Mouse (Mus musculus): Measurements from ENCODE around the gene Bcas2. TPM values are rescaled to one million over a fixed set of nuclear protein-coding genes. Genes with fewer than 3 reads are reported as not detected.
A peak's percentile ranks its signal among the peaks of the same experiment; 100 is the strongest.
"Not testable (repeated sequence)": the region's sequence is repeated elsewhere in the genome, so short reads cannot be mapped to it uniquely, and the experiment has no call there.

Gene Bcas2
- total RNA-seq, 1 experiment from 2014 or later: 219 TPM

- not testable (repeated sequence) for ATAC-seq (replicated peaks in 1 of 2; ENCODE audit: insufficient read depth in 1 of 2, low FRiP score in 2 of 2, low TSS enrichment in 1 of 2, low read depth in 1 of 2, poor library complexity in 2 of 2, severe bottlenecking in 2 of 2)
Measured at GRCm38 (mm10) chr3:103201105-103201504, 29.6 kb downstream of the Bcas2 start.

GRCm38 (mm10) chr3:103203554-103203953 is 32.1 kb downstream of the Bcas2 start:
- no peak for ATAC-seq (replicated peaks in 1 of 2; ENCODE audit: insufficient read depth in 1 of 2, low FRiP score in 2 of 2, low TSS enrichment in 1 of 2, low read depth in 1 of 2, poor library complexity in 2 of 2, severe bottlenecking in 2 of 2)

GRCm38 (mm10) chr3:103204445-103204844 is 33.0 kb downstream of the Bcas2 start:
- no peak for ATAC-seq (replicated peaks in 1 of 2; ENCODE audit: insufficient read depth in 1 of 2, low FRiP score in 2 of 2, low TSS enrichment in 1 of 2, low read depth in 1 of 2, poor library complexity in 2 of 2, severe bottlenecking in 2 of 2)

GRCm38 (mm10) chr3:103206393-103206792 is 34.9 kb downstream of the Bcas2 start:
- ATAC-seq (replicated peaks in 1 of 2; ENCODE audit: insufficient read depth in 1 of 2, low FRiP score in 2 of 2, low TSS enrichment in 1 of 2, low read depth in 1 of 2, poor library complexity in 2 of 2, severe bottlenecking in 2 of 2): peak; percentile 94 to 96

GRCm38 (mm10) chr3:103207749-103208148 is 36.3 kb downstream of the Bcas2 start:
- no peak for ATAC-seq (replicated peaks in 1 of 2; ENCODE audit: insufficient read depth in 1 of 2, low FRiP score in 2 of 2, low TSS enrichment in 1 of 2, low read depth in 1 of 2, poor library complexity in 2 of 2, severe bottlenecking in 2 of 2)

- no peak for ATAC-seq (replicated peaks in 1 of 2; ENCODE audit: insufficient read depth in 1 of 2, low FRiP score in 2 of 2, low TSS enrichment in 1 of 2, low read depth in 1 of 2, poor library complexity in 2 of 2, severe bottlenecking in 2 of 2)
Measured at GRCm38 (mm10) chr3:103208237-103208636, 36.8 kb downstream of the Bcas2 start.

GRCm38 (mm10) chr3:103211101-103211500 is 39.6 kb downstream of the Bcas2 start:
- no peak for ATAC-seq (replicated peaks in 1 of 2; ENCODE audit: insufficient read depth in 1 of 2, low FRiP score in 2 of 2, low TSS enrichment in 1 of 2, low read depth in 1 of 2, poor library complexity in 2 of 2, severe bottlenecking in 2 of 2)

- no peak for ATAC-seq (replicated peaks in 1 of 2; ENCODE audit: insufficient read depth in 1 of 2, low FRiP score in 2 of 2, low TSS enrichment in 1 of 2, low read depth in 1 of 2, poor library complexity in 2 of 2, severe bottlenecking in 2 of 2)
Measured at GRCm38 (mm10) chr3:103212142-103212541, 40.7 kb downstream of the Bcas2 start.

- no peak for ATAC-seq (replicated peaks in 1 of 2; ENCODE audit: insufficient read depth in 1 of 2, low FRiP score in 2 of 2, low TSS enrichment in 1 of 2, low read depth in 1 of 2, poor library complexity in 2 of 2, severe bottlenecking in 2 of 2)
Measured at GRCm38 (mm10) chr3:103213537-103213936, 42.1 kb downstream of the Bcas2 start.

- no peak for ATAC-seq (replicated peaks in 1 of 2; ENCODE audit: insufficient read depth in 1 of 2, low FRiP score in 2 of 2, low TSS enrichment in 1 of 2, low read depth in 1 of 2, poor library complexity in 2 of 2, severe bottlenecking in 2 of 2)
Measured at GRCm38 (mm10) chr3:103214593-103215285, 43.3 kb downstream of the Bcas2 start.

- not testable (repeated sequence) for ATAC-seq (replicated peaks in 1 of 2; ENCODE audit: insufficient read depth in 1 of 2, low FRiP score in 2 of 2, low TSS enrichment in 1 of 2, low read depth in 1 of 2, poor library complexity in 2 of 2, severe bottlenecking in 2 of 2)
Measured at GRCm38 (mm10) chr3:103215399-103215798, 43.9 kb downstream of the Bcas2 start.

GRCm38 (mm10) chr3:103221435-103221834 is 50.0 kb downstream of the Bcas2 start:
- no peak for ATAC-seq (replicated peaks in 1 of 2; ENCODE audit: insufficient read depth in 1 of 2, low FRiP score in 2 of 2, low TSS enrichment in 1 of 2, low read depth in 1 of 2, poor library complexity in 2 of 2, severe bottlenecking in 2 of 2)

- ATAC-seq (replicated peaks in 1 of 2; ENCODE audit: insufficient read depth in 1 of 2, low FRiP score in 2 of 2, low TSS enrichment in 1 of 2, low read depth in 1 of 2, poor library complexity in 2 of 2, severe bottlenecking in 2 of 2): no peak
Measured at GRCm38 (mm10) chr3:103223752-103224151, 52.3 kb downstream of the Bcas2 start.

GRCm38 (mm10) chr3:103224231-103224765 is 52.8 kb downstream of the Bcas2 start:
- ATAC-seq (replicated peaks in 1 of 2; ENCODE audit: insufficient read depth in 1 of 2, low FRiP score in 2 of 2, low TSS enrichment in 1 of 2, low read depth in 1 of 2, poor library complexity in 2 of 2, severe bottlenecking in 2 of 2): no peak

GRCm38 (mm10) chr3:103227729-103228128 is 56.3 kb downstream of the Bcas2 start:
- no peak for ATAC-seq (replicated peaks in 1 of 2; ENCODE audit: insufficient read depth in 1 of 2, low FRiP score in 2 of 2, low TSS enrichment in 1 of 2, low read depth in 1 of 2, poor library complexity in 2 of 2, severe bottlenecking in 2 of 2)

Other genes starting within 250 kb of the Bcas2 start
- gene Sycp1, start 235.6 kb upstream of the Bcas2 start, total RNA-seq (2017): not detected in 2 replicates
- not detected in 2 replicates for gene Nr1h5, start 207.5 kb upstream of the Bcas2 start, total RNA-seq (2017)
- 15.2 and 15.6 TPM in 2 replicates for gene Sike1, start 175.9 kb upstream of the Bcas2 start, total RNA-seq (2017)
- gene Csde1, start 151.2 kb upstream of the Bcas2 start, total RNA-seq (2017): 647 and 780 TPM in 2 replicates
- 82.8 and 104 TPM in 2 replicates for gene Nras, start 113.4 kb upstream of the Bcas2 start, total RNA-seq (2017)
- gene Ampd1, start 97.6 kb upstream of the Bcas2 start, total RNA-seq (2017): not detected in 2 replicates
- gene Dennd2c, start 69.1 kb upstream of the Bcas2 start, total RNA-seq (2017): 1.6 and 1.8 TPM in 2 replicates
- gene Trim33, start 107.6 kb downstream of the Bcas2 start, total RNA-seq (2017): 65.0 and 87.2 TPM in 2 replicates